Mouse (Mus musculus) heart, postnatal 0 days (tissue): ENCODE measurements around the gene Cdc14b. TPM values are rescaled to one million over a fixed set of nuclear protein-coding genes. Genes with fewer than 3 reads are reported as not detected.
"Not testable (repeated sequence)": the region's sequence is repeated elsewhere in the genome, so short reads cannot be mapped to it uniquely, and the experiment has no call there.

ENCODE experiments used
- ATAC-seq: fragments of 200-750 bp; cut with Nextera tagmentation; 2 replicates; pipeline ENCODE4 v1.8.0; 2017; ENCODE audit warnings: low read depth, moderate number of reproducible peaks, moderate library complexity; ENCODE audit not compliant: insufficient read depth
- DNase-seq: peaks from one replicate; pipeline ENCODE4 v3.0.0-alpha.2; 2016; ENCODE audit warnings: low spot score
- H3K27ac ChIP-seq: fragments of 300-500 bp; sonication (generic); 2 replicates; pipeline ENCODE4 v1.5.1; 2014; ENCODE audit warnings: low read depth, mild to moderate bottlenecking
- H3K27me3 ChIP-seq: fragments of 300-500 bp; sonication (generic); 2 replicates; pipeline ENCODE4 v1.6.1; 2014; ENCODE audit warnings: low read length, mixed read lengths; ENCODE audit not compliant: control insufficient read depth, insufficient read depth
- H3K36me3 ChIP-seq: fragments of 300-500 bp; sonication (generic); replicated peaks from 2 replicates; pipeline ENCODE4 v1.6.1; 2014; ENCODE audit warnings: low read length, mixed read lengths; ENCODE audit not compliant: control insufficient read depth, insufficient read depth
- H3K4me1 ChIP-seq: fragments of 300-500 bp; sonication (generic); 2 replicates; pipeline ENCODE4 v1.6.1; 2014; ENCODE audit warnings: antibody characterized with exemption; ENCODE audit not compliant: control insufficient read depth, insufficient read depth
- H3K4me2 ChIP-seq: fragments of 300-500 bp; sonication (generic); 2 replicates; pipeline ENCODE4 v1.6.1; 2014; ENCODE audit warnings: low read depth, mild to moderate bottlenecking, low read length, moderate library complexity
- H3K4me3 ChIP-seq: fragments of 300-500 bp; sonication (generic); 2 replicates; pipeline ENCODE4 v1.5.1; 2014; ENCODE audit warnings: low read depth, low read length
- H3K9ac ChIP-seq: fragments of 300-500 bp; sonication (generic); replicated peaks from 2 replicates; pipeline ENCODE4 v1.6.1; 2014; ENCODE audit warnings: low read depth, low read length, mixed read lengths
- H3K9me3 ChIP-seq: fragments of 300-500 bp; sonication (generic); replicated peaks from 2 replicates; pipeline ENCODE4 v1.6.1; 2016; ENCODE audit warnings: low read length; ENCODE audit not compliant: control insufficient read depth
- CTCF ChIP-seq: IDR thresholded peaks from 2 replicates; pipeline ENCODE4 v1.5.1; 2016; ENCODE audit warnings: antibody characterized with exemption, control low read depth, low read depth
- EP300 ChIP-seq: IDR thresholded peaks from 2 replicates; pipeline ENCODE4 v1.6.1; 2016; ENCODE audit warnings: antibody characterized with exemption, low read depth
- WGBS: fragments of 180-500 bp; shearing (Covaris S2); extraction: QIAGEN DNeasy Blood & Tissue Kit; methylation state at CpG from one replicate; pipeline ENCODE4 v1.1.7; 2014; 5-methylcytosine and 5-hydroxymethylcytosine counted together
- polyA plus RNA-seq: library from polyadenylated mRNA; unstranded; fragments of >200 nt; fragmentation: Nextera tagmentation; extraction: Ambion mirVana; gene quantifications from 2 replicates; pipeline ENCODE4 v1.2.1, GENCODE M21; 2015
- total RNA-seq: library from RNA; depleted of rRNA; stranded (reverse); fragments of >200 nt; gene quantifications from 2 replicates; pipeline ENCODE4 v1.2.3, GENCODE M21; 2014; ENCODE audit warnings: low replicate concordance

Cdc14b gene
- total and polyA plus RNA-seq, 2 experiments from 2014 or later = 5.6 to 7.6 TPM

- WGBS = 90% methylated on average over 7 of the region's 7 CpGs
- Histone ChIP-seq H3K27ac (no peak overlapping the region), H3K4me1 (no peaks in the 10 kb centered on the region), H3K9me3 (no peaks in the 10 kb centered on the region), H3K27me3 (no peaks in the 10 kb centered on the region), H3K4me2 (no peak overlapping the region), H3K9ac (no peak overlapping the region), H3K36me3 (no peaks in the 10 kb centered on the region), H3K4me3 (no peak overlapping the region)
- ATAC-seq = no peak
- no peak for TF ChIP-seq EP300
- TF ChIP-seq CTCF = no peak
- DNase-seq = no peak
Measured at GRCm38 (mm10) chr13:64259903-64260302, 15.2 kb downstream of the Cdc14b start.

GRCm38 (mm10) chr13:64258516-64258821, 16.6 kb downstream of the Cdc14b start:
- Histone ChIP-seq H3K9me3 (no peaks in the 10 kb centered on the region), H3K36me3 (no peaks in the 10 kb centered on the region), H3K27ac (no peak overlapping the region), H3K4me3 (no peak overlapping the region), H3K27me3 (no peaks in the 10 kb centered on the region), H3K4me2 (no peak overlapping the region), H3K9ac (no peak overlapping the region), H3K4me1 (no peaks in the 10 kb centered on the region)
- 82% methylated on average over 4 of the region's 4 CpGs for WGBS
- DNase-seq = no peak
- ATAC-seq = no peak
- no peak for TF ChIP-seq EP300

- H3K36me3 ChIP-seq = no peaks in the 10 kb centered on the region
- no peaks in the 10 kb centered on the region for H3K27me3 ChIP-seq
- H3K9me3 ChIP-seq = no peaks in the 10 kb centered on the region
- no peak overlapping the region for H3K27ac ChIP-seq
- H3K4me3 ChIP-seq = no peak overlapping the region
- DNase-seq = no peak
- no peak for ATAC-seq
- TF ChIP-seq CTCF = no peak
- TF ChIP-seq EP300 = no peak
- H3K9ac ChIP-seq = no peak overlapping the region
- no peak overlapping the region for H3K4me2 ChIP-seq
- no peaks in the 10 kb centered on the region for H3K4me1 ChIP-seq
- 65% methylated on average over 5 of the region's 5 CpGs for WGBS
Measured at GRCm38 (mm10) chr13:64257814-64258515, 17.1 kb downstream of the Cdc14b start.

- no peak for ATAC-seq
- no peak overlapping the region for H3K9ac ChIP-seq
- no peak overlapping the region for H3K4me2 ChIP-seq
- no peaks in the 10 kb centered on the region for H3K27me3 ChIP-seq
- H3K36me3 ChIP-seq = no peaks in the 10 kb centered on the region
- no peak overlapping the region for H3K4me3 ChIP-seq
- no peak for TF ChIP-seq CTCF
- no peak for TF ChIP-seq EP300
- H3K4me1 ChIP-seq = no peaks in the 10 kb centered on the region
- H3K27ac ChIP-seq = no peak overlapping the region
- no peaks in the 10 kb centered on the region for H3K9me3 ChIP-seq
- WGBS = 70% methylated on average over 12 of the region's 12 CpGs
- no peak for DNase-seq
Measured at GRCm38 (mm10) chr13:64257010-64257813, 17.9 kb downstream of the Cdc14b start.

- H3K36me3 ChIP-seq, H3K9ac ChIP-seq, H3K27me3 ChIP-seq, ATAC-seq, H3K9me3 ChIP-seq, H3K27ac ChIP-seq, H3K4me1 ChIP-seq, DNase-seq, H3K4me2 ChIP-seq, H3K4me3 ChIP-seq: not testable (repeated sequence)
- 74% methylated on average over 8 of the region's 11 CpGs for WGBS
Measured at GRCm38 (mm10) chr13:64254185-64254584, 20.9 kb downstream of the Cdc14b start.

- DNase-seq (no peak), ATAC-seq (no peak)
- no peak for TF ChIP-seq EP300
- no peak for TF ChIP-seq CTCF
Measured at GRCm38 (mm10) chr13:64253697-64254096, 21.4 kb downstream of the Cdc14b start.

More at GRCm38 (mm10) chr13:64253697-64254096, 21.4 kb downstream of the Cdc14b start:
- H3K27me3 ChIP-seq = no peaks in the 10 kb centered on the region
- no peaks in the 10 kb centered on the region for H3K4me1 ChIP-seq
- H3K27ac ChIP-seq = no peak overlapping the region
- no peaks in the 10 kb centered on the region for H3K9me3 ChIP-seq
- H3K4me3 ChIP-seq = no peak overlapping the region
- H3K36me3 ChIP-seq = no peaks in the 10 kb centered on the region
- no peak overlapping the region for H3K9ac ChIP-seq
- H3K4me2 ChIP-seq = no peak overlapping the region
